Mouse (Mus musculus) lung, embryonic 16.5 days (tissue): ENCODE data around the gene Decr2. TPM values are rescaled to one million over a fixed set of nuclear protein-coding genes. Genes with fewer than 3 reads are reported as not detected.

Source experiments
- ATAC-seq: fragments of 200-750 bp; cut with Nextera tagmentation; 2 replicates; pipeline ENCODE4 v1.8.0; 2017; ENCODE audit warnings: low read depth, mild to moderate bottlenecking, moderate library complexity
- H3K27ac ChIP-seq: fragments of 300-500 bp; sonication (generic); 2 replicates; pipeline ENCODE4 v1.5.1; 2014; ENCODE audit warnings: mild to moderate bottlenecking, control low read depth, low read length
- H3K27me3 ChIP-seq: fragments of 300-500 bp; sonication (generic); 2 replicates; pipeline ENCODE4 v1.6.1; 2014; ENCODE audit warnings: low read depth, low read length, mixed read lengths; ENCODE audit not compliant: control insufficient read depth, insufficient read depth
- H3K36me3 ChIP-seq: fragments of 300-500 bp; sonication (generic); 2 replicates; pipeline ENCODE4 v1.6.1; 2014; ENCODE audit warnings: low read length; ENCODE audit not compliant: control insufficient read depth, insufficient read depth
- H3K4me1 ChIP-seq: fragments of 300-500 bp; sonication (generic); replicated peaks from 2 replicates; pipeline ENCODE4 v1.6.1; 2014; ENCODE audit warnings: low read length, mixed read lengths; ENCODE audit not compliant: control insufficient read depth, insufficient read depth
- H3K4me2 ChIP-seq: fragments of 300-500 bp; sonication (generic); 2 replicates; pipeline ENCODE4 v1.6.1; 2014; ENCODE audit warnings: low read depth, low read length, control low read depth
- H3K4me3 ChIP-seq: fragments of 300-500 bp; sonication (generic); 2 replicates; pipeline ENCODE4 v1.5.1; 2014; ENCODE audit warnings: mild to moderate bottlenecking, low read length, control low read depth
- H3K9ac ChIP-seq: fragments of 300-500 bp; sonication (generic); 2 replicates; pipeline ENCODE4 v1.6.1; 2014; ENCODE audit warnings: low read length, control low read depth
- H3K9me3 ChIP-seq: fragments of 300-500 bp; sonication (generic); 2 replicates; pipeline ENCODE4 v1.6.1; 2016; ENCODE audit warnings: low read length; ENCODE audit not compliant: control insufficient read depth
- WGBS: fragments of 180-500 bp; shearing (Covaris S2); extraction: QIAGEN DNeasy Blood & Tissue Kit; methylation state at CpG from one replicate; pipeline ENCODE4 v1.1.7; 2014; 5-methylcytosine and 5-hydroxymethylcytosine counted together
- polyA plus RNA-seq: library from polyadenylated mRNA; unstranded; fragments of >200 nt; fragmentation: Nextera tagmentation; extraction: Ambion mirVana; gene quantifications from 2 replicates; pipeline ENCODE4 v1.2.1, GENCODE M21; 2015

The Decr2 gene
- polyA plus RNA-seq, 1 experiment from 2014 or later = 36.3 TPM

GRCm38 (mm10) chr17:26114061-26114460 is 23.9 kb upstream of the Decr2 start:
- Histone ChIP-seq H3K4me2 (peak overlapping the region; percentile 98), H3K27me3 (peaks cover 68% of the 10 kb centered on the region), H3K9ac (peak overlapping the region; percentile 75), H3K4me1 (peaks cover 5% of the 10 kb centered on the region; the same call in 1 of the 2 replicates), H3K9me3 (no peaks in the 10 kb centered on the region), H3K36me3 (no peaks in the 10 kb centered on the region), H3K27ac (no peak overlapping the region), H3K4me3 (peak overlapping the region; percentile 72)
- WGBS = 6% methylated on average over 8 of the region's 8 CpGs
- ATAC-seq = no peak

GRCm38 (mm10) chr17:26113181-26113948 is 23.2 kb upstream of the Decr2 start, which contains the start of gene Tmem8:
Gene Tmem8, plus strand, starts transcription at chr17:26113299.
- peak within 1 kb of the TSS; percentile 75 for H3K9ac ChIP-seq
- under 1% methylated on average over 57 of the region's 75 CpGs for WGBS
- H3K4me3 ChIP-seq = peak within 1 kb of the TSS; percentile 72
- peak; percentile 73 for ATAC-seq
- H3K4me1 ChIP-seq = peaks cover 5% of the 10 kb centered on the region; the same call in 1 of the 2 replicates
- H3K27ac ChIP-seq = no peak within 1 kb of the TSS
- peak within 1 kb of the TSS; percentile 98 for H3K4me2 ChIP-seq
- H3K36me3 ChIP-seq = no peaks in the 10 kb centered on the region
- H3K27me3 ChIP-seq = peaks cover 66% of the 10 kb centered on the region
- H3K9me3 ChIP-seq = no peaks in the 10 kb centered on the region

GRCm38 (mm10) chr17:26112751-26113150 is 22.6 kb upstream of the Decr2 start:
- no peak; the same call in 1 of the 2 replicates for ATAC-seq
- H3K27me3 ChIP-seq = peaks cover 66% of the 10 kb centered on the region
- H3K27ac ChIP-seq = no peak overlapping the region
- no peaks in the 10 kb centered on the region for H3K9me3 ChIP-seq
- peak overlapping the region; percentile 75; the same call in 1 of the 2 replicates for H3K9ac ChIP-seq
- peak overlapping the region; percentile 72 for H3K4me3 ChIP-seq
- H3K4me1 ChIP-seq = peaks cover 5% of the 10 kb centered on the region; the same call in 1 of the 2 replicates
- no peaks in the 10 kb centered on the region for H3K36me3 ChIP-seq
- 16% methylated on average over 14 of the region's 14 CpGs for WGBS
- H3K4me2 ChIP-seq = peak overlapping the region; percentile 98

GRCm38 (mm10) chr17:26111722-26112121 is 21.6 kb upstream of the Decr2 start:
- no peak overlapping the region for H3K27ac ChIP-seq
- H3K9ac ChIP-seq = no peak overlapping the region
- no peak overlapping the region for H3K4me2 ChIP-seq
- no peak overlapping the region for H3K4me3 ChIP-seq
- peaks cover 62% of the 10 kb centered on the region for H3K27me3 ChIP-seq
- ATAC-seq = no peak
- peaks cover 5% of the 10 kb centered on the region; the same call in 1 of the 2 replicates for H3K4me1 ChIP-seq
- H3K36me3 ChIP-seq = no peaks in the 10 kb centered on the region
- WGBS = 18% methylated on average over 4 of the region's 4 CpGs
- H3K9me3 ChIP-seq = no peaks in the 10 kb centered on the region

- Histone ChIP-seq H3K27me3 (peaks cover 58% of the 10 kb centered on the region), H3K9me3 (no peaks in the 10 kb centered on the region), H3K4me2 (no peak overlapping the region), H3K36me3 (no peaks in the 10 kb centered on the region), H3K9ac (no peak overlapping the region), H3K27ac (no peak overlapping the region), H3K4me1 (peaks cover 5% of the 10 kb centered on the region; the same call in 1 of the 2 replicates), H3K4me3 (no peak overlapping the region)
- WGBS = 2% methylated on average over 4 of the region's 4 CpGs
- no peak for ATAC-seq
These were observed 20.9 kb upstream of the Decr2 start for GRCm38 (mm10) chr17:26111024-26111423.

- Histone ChIP-seq H3K9me3 (no peaks in the 10 kb centered on the region), H3K4me2 (no peak overlapping the region), H3K4me1 (peaks cover 5% of the 10 kb centered on the region; the same call in 1 of the 2 replicates), H3K9ac (no peak overlapping the region), H3K4me3 (no peak overlapping the region), H3K27me3 (peaks cover 49% of the 10 kb centered on the region), H3K27ac (no peak overlapping the region), H3K36me3 (no peaks in the 10 kb centered on the region)
- WGBS = 30% methylated on average over 4 of the region's 4 CpGs
- ATAC-seq = no peak
These were observed 20.0 kb upstream of the Decr2 start for GRCm38 (mm10) chr17:26110156-26110555.

GRCm38 (mm10) chr17:26105619-26106018 is 15.5 kb upstream of the Decr2 start:
- Histone ChIP-seq H3K9me3 (no peaks in the 10 kb centered on the region), H3K9ac (no peak overlapping the region), H3K27ac (no peak overlapping the region), H3K4me3 (no peak overlapping the region), H3K4me1 (no peaks in the 10 kb centered on the region), H3K4me2 (no peak overlapping the region), H3K27me3 (peaks cover 5% of the 10 kb centered on the region; the same call in 1 of the 2 replicates), H3K36me3 (no peaks in the 10 kb centered on the region)
- ATAC-seq = no peak
- WGBS = 56% methylated on average over 4 of the region's 4 CpGs

- ATAC-seq = 0 out of 2 replicates have a peak, but pooled peaks have one; percentile 28
- H3K4me3 ChIP-seq = no peak overlapping the region
- WGBS = 37% methylated on average over 4 of the region's 4 CpGs
These were observed 11.3 kb upstream of the Decr2 start for GRCm38 (mm10) chr17:26101478-26101877.

GRCm38 (mm10) chr17:26100166-26100565 is 10.0 kb upstream of the Decr2 start:
- H3K4me3 ChIP-seq = no peak overlapping the region

More at GRCm38 (mm10) chr17:26101478-26101877, 11.3 kb upstream of the Decr2 start:
- H3K36me3 ChIP-seq = no peaks in the 10 kb centered on the region
- H3K27ac ChIP-seq = no peak overlapping the region
- H3K4me1 ChIP-seq = no peaks in the 10 kb centered on the region
- no peak overlapping the region for H3K9ac ChIP-seq
- H3K9me3 ChIP-seq = no peaks in the 10 kb centered on the region
- H3K27me3 ChIP-seq = no peaks in the 10 kb centered on the region
- no peak overlapping the region for H3K4me2 ChIP-seq

More at GRCm38 (mm10) chr17:26100166-26100565, 10.0 kb upstream of the Decr2 start:
- no peak for ATAC-seq
- WGBS = 41% methylated on average over 2 of the region's 2 CpGs
- H3K9me3 ChIP-seq = no peaks in the 10 kb centered on the region
- no peak overlapping the region for H3K4me2 ChIP-seq
- H3K9ac ChIP-seq = no peak overlapping the region
- no peaks in the 10 kb centered on the region for H3K27me3 ChIP-seq
- H3K27ac ChIP-seq = no peak overlapping the region
- no peaks in the 10 kb centered on the region; the same call in 1 of the 2 replicates for H3K4me1 ChIP-seq
- H3K36me3 ChIP-seq = no peaks in the 10 kb centered on the region
